Mouse (Mus musculus) lung, postnatal 14 days (tissue): Measurements from ENCODE around the gene Apba3.

ENCODE experiments used
- DNase-seq: peaks from one replicate; pipeline ENCODE4 v3.0.0; 2021

The Apba3 gene

GRCm38 (mm10) chr10:81290698-81291460 lies 24.1 kb downstream of the Apba3 start:
- peak; percentile 39 for DNase-seq

DNA sequence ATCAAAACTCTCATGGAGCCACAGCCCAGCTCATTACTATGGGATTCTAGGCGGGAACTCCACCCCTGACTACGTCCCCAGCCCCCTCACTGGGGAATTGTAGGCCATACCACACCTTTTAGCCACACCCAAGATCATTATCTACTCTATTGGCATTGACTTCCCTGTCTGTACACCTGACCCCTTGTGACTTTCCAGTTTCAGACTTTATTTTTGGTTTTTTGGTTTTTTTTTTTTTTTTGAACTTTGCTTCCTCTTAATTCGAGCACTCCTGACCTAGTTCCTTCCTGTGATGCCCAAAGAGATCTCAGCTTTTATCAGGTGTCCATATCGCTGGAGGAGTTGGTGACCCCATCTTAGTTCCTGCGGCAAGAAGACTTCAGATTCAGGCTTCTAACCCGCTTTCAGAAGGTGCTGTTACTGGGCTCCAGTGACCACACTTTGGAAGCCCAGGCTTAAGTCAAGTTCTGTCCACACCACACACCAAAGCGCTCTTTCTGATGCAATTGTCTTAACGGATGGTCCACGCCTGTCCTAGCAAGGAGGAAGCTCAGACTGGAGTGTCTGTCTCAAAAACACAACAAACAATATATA lies 24.8 kb downstream of the Apba3 start, which contains the start of gene Tjp3:
Tjp3 (minus strand) TSS at position 71 of the 594 bp plus-strand sequence.
- DNase-seq: no peak

GRCm38 (mm10) chr10:81292554-81293333 lies 26.0 kb downstream of the Apba3 start, which contains the start of gene Pip5k1c:
TSS of gene Pip5k1c (plus strand) at chr10:81292963.
- peak; percentile 99 for DNase-seq

DNA sequence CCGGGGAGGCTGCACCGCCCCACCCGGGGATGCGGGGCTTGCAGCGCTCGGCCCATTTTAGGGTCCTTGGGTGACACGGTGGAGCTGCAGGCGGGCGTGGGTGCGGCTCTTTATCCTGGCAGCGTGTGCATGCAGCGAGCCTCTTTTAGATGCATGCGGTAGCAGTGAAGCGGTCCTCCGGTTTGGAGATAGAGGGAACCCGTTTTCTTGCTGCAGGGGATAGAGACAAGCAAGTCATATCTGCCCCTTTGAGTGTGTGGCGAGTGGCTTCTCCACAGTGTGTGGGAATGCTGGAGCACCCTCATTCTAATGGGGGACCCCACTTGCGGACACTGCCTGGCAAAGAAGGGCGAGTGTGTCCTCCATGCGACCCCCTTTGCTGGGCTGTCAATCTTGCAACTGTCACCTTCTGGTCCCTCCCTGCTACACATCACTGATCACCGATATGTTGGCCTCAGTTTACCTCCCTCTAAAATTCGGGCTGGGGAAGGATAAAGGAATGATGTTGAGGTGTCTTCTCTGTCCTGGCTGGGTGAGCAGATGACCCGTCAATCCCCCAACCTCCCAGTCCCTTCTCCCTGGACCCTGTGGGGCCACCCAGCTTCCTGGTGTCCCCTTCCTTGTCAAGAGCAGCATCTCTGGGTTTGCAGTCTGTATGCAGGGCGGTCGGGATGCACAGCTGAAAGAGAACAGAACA lies 26.7 kb downstream of the Apba3 start:
- no peak for DNase-seq

DNA sequence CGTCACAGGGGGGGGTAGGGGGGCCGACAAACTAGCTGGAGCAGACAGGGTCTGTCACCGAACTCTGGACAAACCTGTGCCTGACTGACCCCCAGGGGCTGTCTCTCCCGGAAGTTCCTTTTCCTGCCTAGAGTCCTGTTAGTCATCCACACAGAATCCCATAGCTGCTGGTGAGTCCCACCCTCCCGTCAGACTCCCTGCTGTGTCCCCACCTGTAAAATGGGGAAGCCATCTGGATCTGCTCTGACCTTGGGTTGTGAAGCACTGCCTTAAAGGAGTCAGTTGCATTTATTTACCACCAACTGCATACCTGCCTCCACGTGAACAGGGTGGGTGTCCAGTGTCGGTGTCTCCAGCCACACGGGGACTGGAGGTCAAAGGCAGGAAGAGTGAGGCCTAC lies 27.7 kb downstream of the Apba3 start:
- no peak for DNase-seq

DNA sequence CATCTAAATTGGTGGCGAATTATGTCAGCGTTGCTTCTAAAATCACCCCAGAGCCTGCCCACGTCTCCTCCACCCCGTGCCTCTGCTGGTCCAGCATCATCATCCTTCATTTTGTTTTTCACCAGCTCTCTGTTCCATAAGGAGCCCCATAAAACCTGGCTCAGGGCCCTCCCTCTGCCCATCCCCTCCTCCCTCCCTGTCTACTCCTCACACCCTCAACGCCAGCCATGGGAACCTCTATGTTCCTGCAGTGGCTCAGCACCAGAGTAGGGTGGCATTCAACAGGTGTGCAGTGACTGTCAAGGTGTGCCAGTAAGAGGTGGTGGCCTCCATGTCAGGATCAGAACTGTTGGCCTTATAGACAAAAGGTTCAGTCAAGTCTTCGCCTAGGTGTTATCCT lies 28.4 kb downstream of the Apba3 start:
- no peak for DNase-seq

- no peak for DNase-seq
Observed at GRCm38 (mm10) chr10:81297246-81297645, 30.5 kb downstream of the Apba3 start.

GRCm38 (mm10) chr10:81297845-81298244 lies 31.1 kb downstream of the Apba3 start:
- peak; percentile 66 for DNase-seq

DNA sequence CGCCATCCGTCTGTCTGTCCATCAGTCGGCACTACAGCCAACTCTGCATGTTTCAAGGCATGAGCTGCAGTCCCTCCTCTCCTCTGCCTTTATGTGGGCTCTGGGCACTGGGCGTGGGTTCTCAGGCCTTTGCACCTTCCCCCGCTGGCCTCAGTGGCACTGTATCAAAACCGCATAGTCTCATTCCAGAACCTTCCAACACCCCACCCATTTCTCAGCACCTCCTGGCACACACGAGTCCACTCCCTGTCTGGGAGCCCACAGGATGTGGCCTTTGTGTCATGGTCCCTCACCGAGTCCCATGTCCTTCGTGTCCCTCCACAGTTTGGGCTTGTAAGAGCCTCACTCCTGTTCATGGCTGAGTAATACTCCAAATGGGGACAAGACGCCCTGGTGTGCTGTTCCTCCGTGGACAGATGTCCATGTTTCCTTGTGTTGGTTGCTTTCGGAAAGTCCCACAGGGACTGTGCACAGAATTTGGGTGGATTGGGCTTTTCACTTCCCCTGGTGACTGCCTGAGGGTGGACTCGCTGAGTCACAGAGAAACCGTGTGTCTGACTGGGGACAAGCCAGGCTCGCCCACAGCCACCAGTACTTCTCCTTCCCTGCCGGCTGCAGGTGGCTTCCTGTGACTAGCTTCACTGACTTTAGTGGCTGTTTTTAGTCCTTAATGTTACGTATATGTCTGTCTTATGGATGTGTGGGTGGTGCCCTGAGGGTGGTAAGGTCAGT lies 31.8 kb downstream of the Apba3 start:
- DNase-seq: peak; percentile 39

GRCm38 (mm10) chr10:81299585-81300351 lies 33.0 kb downstream of the Apba3 start:
- no peak for DNase-seq

- no peak for DNase-seq
Observed at GRCm38 (mm10) chr10:81300352-81300907, 33.7 kb downstream of the Apba3 start.

GRCm38 (mm10) chr10:81301321-81301720 lies 34.6 kb downstream of the Apba3 start:
- DNase-seq: no peak

- DNase-seq: no peak
Observed at GRCm38 (mm10) chr10:81302288-81302687, 35.5 kb downstream of the Apba3 start.

DNA sequence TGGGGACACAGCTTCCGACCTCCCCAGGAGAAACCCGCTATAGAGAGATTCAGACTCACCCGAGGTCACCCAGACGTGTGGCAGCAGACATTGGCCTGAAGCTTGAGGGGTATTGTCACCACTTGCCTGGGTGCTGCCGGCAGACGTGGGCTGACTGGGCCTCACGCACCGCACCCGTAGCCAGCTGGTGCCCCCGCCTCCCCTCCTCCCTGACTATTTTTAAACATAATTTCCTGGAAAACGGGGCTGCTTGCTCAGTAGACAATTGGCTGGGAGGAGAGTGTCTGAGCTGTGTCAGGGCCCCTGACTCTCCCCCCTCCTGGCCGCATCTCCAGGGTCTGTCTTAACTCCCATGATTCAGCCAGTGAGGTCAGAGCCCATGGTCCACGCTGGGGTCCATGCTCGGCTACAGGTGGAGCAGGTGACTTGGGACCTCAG lies 36.0 kb downstream of the Apba3 start:
- peak; percentile 40 for DNase-seq

GRCm38 (mm10) chr10:81303258-81303657 lies 36.5 kb downstream of the Apba3 start:
- no peak for DNase-seq

- DNase-seq: no peak
Observed at GRCm38 (mm10) chr10:81303761-81304160, 37.0 kb downstream of the Apba3 start.

- peak; percentile 69 for DNase-seq
Observed at GRCm38 (mm10) chr10:81304597-81305238, 38.0 kb downstream of the Apba3 start.

- DNase-seq: no peak
Observed at GRCm38 (mm10) chr10:81305663-81306062, 38.9 kb downstream of the Apba3 start.

GRCm38 (mm10) chr10:81306173-81306668 lies 39.5 kb downstream of the Apba3 start:
- no peak for DNase-seq
